Mouse (Mus musculus): ENCODE data around the gene Sh3kbp1.

DNA sequence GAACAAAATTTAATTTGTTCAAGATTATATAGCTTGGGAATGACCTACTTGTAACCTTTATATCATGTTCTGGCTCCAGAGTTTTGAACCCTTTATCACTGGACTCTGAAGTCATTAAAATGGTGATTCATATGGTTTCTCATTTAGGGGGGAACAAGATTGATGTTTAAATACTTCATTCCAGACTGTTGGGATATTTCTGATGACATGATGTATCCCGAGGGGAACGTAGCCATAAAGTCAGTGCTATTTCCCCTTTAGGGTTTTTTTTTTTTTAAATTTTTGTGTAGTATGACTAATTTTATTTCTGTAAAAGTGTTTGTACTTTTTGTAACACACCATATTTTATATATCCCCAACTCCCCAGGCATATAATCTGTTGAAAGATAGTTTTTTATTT is 212.7 kb downstream of the Sh3kbp1 start:
- TF ChIP-seq CTCF (IDR thresholded peaks at IDR 0.05; ENCODE audit: borderline replicate concordance, insufficient read depth, low read depth, low read length) (no peak), POLR2A (IDR thresholded peaks at IDR 0.05; ENCODE audit: borderline replicate concordance, insufficient read depth, low read length) (no peak)

Data from cerebellum, adult 2 months (tissue).